Mouse (Mus musculus): Measurements from ENCODE around the gene Wdr26. TPM values are rescaled to one million over a fixed set of nuclear protein-coding genes. Genes with fewer than 3 reads are reported as not detected.

Wdr26 gene
- total RNA-seq, 2 experiments from 2014 or later, result 127 to 134 TPM

DNA sequence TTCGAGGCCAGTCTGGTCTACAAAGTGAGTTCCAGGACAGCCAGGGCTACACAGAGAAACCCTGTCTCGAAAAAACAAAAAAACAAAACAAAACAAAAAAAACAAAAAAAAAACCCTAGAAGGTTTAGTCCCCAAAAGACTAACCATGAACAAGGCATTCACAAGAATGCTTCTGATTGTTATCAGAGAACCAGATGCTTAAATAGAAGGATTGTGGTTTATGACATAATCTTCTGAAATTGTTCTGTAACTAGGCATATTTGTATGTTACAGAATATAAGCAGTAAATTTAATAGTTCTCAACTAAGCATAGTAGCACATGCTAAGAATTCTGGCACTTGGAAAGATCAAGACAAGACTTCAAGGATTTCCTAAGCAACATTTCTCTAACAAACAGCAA lies 87.7 kb downstream of the Wdr26 start:
- intact Hi-C loops (cut with DNase I), result no loop called here
- no peak for DNase-seq

Other genes starting within 250 kb of the Wdr26 start
- 10 to 100 TPM; 20.7 to 25.9 TPM for gene Ephx1, start 191.1 kb downstream of the Wdr26 start, total RNA-seq (2021)
- gene 9130409I23Rik, start 160.8 kb downstream of the Wdr26 start, total RNA-seq (2021), result not detected
- 1 to 10 TPM; 9.7 TPM for gene Nvl, start 67.8 kb downstream of the Wdr26 start, total RNA-seq (2021)
- gene Cnih4, start 67.3 kb downstream of the Wdr26 start, total RNA-seq (2021), result 10 to 100 TPM; 41.6 to 48.6 TPM
- gene Cnih3, start 140.6 kb upstream of the Wdr26 start, total RNA-seq (2021), result not detected

All from heart, postnatal 14 days (tissue).